Mouse (Mus musculus): ENCODE data around the gene Ddah2. TPM values are rescaled to one million over a fixed set of nuclear protein-coding genes. Genes with fewer than 3 reads are reported as not detected.
"Not testable (repeated sequence)": the region's sequence is repeated elsewhere in the genome, so short reads cannot be mapped to it uniquely, and the experiment has no call there.

The Ddah2 gene
- polyA plus RNA-seq, 1 experiment from 2014 or later, result 484 TPM

DNA sequence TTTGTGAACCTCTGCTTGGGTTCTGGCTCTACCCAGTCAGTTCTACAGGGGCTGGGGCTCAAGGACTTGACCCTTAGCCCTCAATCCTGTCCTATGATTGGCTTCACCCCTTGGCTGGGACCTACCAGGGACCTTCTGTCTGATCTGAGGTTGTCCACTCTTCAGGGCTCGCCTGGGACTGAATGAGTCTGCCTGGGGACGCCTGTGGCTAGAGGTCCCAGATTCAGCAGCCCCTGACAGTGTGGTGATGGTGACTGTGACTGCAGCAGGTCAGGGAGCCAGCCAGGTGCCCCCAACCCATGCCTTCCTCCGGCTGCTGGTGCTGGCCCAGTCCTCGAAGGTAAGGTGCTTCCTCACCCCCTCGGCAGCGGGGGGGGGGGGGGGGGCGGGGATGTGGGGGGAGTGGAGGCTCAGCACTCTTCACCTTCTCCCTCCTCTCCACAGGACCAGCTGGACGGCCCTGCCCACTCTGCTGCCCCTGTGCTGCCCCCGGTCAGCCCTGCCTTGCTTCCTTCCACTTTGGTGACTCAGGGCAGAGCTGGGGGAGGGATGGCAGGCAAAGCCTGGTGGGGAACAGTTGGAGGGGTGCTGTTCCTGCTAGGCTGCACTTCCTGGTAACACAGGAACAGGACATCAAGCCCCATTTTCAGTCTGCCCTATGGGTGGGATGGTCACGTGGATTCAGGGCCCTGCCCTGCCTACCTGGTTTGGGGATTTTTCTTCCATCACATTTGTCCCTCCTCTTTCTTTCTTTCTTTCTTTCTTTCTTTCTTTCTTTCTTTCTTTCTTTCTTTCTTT lies 33.9 kb upstream of the Ddah2 start:
- Histone ChIP-seq H3K27me3 (replicated peaks; ENCODE audit: control insufficient read depth, insufficient read depth, low read length) (no peaks in the 10 kb centered on the region), H3K9me3 (ENCODE audit: control insufficient read depth, low read length) (no peaks in the 10 kb centered on the region), H3K9ac (replicated peaks; ENCODE audit: low read depth, low read length) (no peak overlapping the region), H3K36me3 (ENCODE audit: control insufficient read depth, insufficient read depth) (no peaks in the 10 kb centered on the region), H3K4me2 (ENCODE audit: low read length) (no peak overlapping the region), H3K4me1 (replicated peaks; ENCODE audit: control insufficient read depth, insufficient read depth, low read length) (peaks cover 25% of the 10 kb centered on the region), H3K4me3 (replicated peaks; ENCODE audit: low read length) (no peak overlapping the region), H3K27ac (ENCODE audit: low read length) (no peak overlapping the region)
- 79% methylated on average over 5 of the region's 10 CpGs for WGBS
- no peak for ATAC-seq

DNA sequence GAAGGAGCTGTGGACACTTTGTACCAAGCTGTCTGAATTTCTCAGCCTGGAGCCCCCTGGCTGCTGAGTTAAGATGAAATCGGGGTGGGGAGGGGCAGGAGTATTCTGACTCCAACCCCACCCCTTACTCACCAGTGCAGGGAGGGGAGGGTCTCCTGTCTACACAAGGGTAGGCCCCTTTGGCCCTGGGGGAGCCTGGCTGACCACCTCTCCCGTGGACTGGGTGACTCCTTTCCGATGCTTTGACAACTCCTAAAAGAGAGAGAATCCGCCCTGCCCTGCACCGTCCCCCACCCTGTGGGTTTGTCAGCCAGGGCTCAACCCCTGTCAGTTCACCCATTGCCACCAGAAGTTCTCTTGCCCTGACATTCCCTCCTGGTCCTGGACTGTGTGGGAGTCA lies 32.6 kb upstream of the Ddah2 start:
- Histone ChIP-seq H3K27me3 (replicated peaks; ENCODE audit: control insufficient read depth, insufficient read depth, low read length) (no peaks in the 10 kb centered on the region), H3K4me3 (replicated peaks; ENCODE audit: low read length) (no peak overlapping the region), H3K9ac (replicated peaks; ENCODE audit: low read depth, low read length) (no peak overlapping the region), H3K4me1 (replicated peaks; ENCODE audit: control insufficient read depth, insufficient read depth, low read length) (peaks cover 25% of the 10 kb centered on the region), H3K27ac (ENCODE audit: low read length) (no peak overlapping the region), H3K4me2 (ENCODE audit: low read length) (no peak overlapping the region), H3K9me3 (ENCODE audit: control insufficient read depth, low read length) (no peaks in the 10 kb centered on the region), H3K36me3 (ENCODE audit: control insufficient read depth, insufficient read depth) (no peaks in the 10 kb centered on the region)
- WGBS, result 84% methylated on average over 5 of the region's 5 CpGs
- ATAC-seq, result no peak

DNA sequence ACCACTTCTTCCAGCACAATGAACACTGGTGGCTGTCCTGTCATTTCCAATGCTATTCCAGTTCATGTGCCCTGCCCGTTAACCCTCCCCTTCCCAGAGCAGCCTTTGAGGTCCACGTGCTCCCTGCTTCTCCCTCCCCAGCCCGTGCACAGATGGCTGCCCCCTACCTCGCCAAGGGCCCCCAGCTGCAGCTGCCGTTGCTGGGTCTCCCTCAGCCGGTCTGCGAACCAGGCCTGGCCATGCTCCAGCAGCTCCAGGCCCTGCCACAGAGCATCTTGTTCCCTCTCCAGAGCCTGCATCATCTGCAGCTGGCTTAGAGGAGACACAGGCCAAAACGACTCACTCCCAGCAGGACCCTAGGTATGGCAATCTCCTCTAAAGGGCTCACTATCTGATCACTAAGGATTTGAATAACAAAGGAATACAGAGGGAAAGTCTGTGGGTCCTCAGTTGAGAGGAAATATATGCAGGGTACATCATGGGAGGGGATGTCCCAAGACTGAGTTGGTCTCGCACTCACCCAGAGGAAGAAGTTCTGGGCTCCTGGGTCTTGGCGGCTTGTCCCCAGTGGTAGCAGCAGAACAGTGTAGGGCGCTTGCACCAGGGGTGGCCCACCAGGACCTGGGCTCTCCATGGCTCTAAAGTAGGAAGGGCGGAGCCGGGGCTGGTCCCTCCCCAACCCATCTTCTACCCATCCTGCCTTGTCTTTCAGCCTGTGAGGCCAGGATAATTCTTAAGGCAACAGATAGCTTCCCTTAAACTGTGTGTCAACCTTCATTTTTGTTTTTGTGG lies 31.4 kb upstream of the Ddah2 start, which contains the start of gene Sapcd1:
Gene Sapcd1 (minus strand): TSS at position 740 of the 792 bp plus-strand sequence.
- peak; percentile 84 for ATAC-seq
- H3K36me3 ChIP-seq (ENCODE audit: control insufficient read depth, insufficient read depth), result no peaks in the 10 kb centered on the region
- H3K9me3 ChIP-seq (ENCODE audit: control insufficient read depth, low read length), result no peaks in the 10 kb centered on the region
- 22% methylated on average over 13 of the region's 13 CpGs for WGBS
- peak within 1 kb of the TSS; percentile 48 for H3K9ac ChIP-seq (replicated peaks; ENCODE audit: low read depth, low read length)
- peaks cover 19% of the 10 kb centered on the region for H3K4me1 ChIP-seq (replicated peaks; ENCODE audit: control insufficient read depth, insufficient read depth, low read length)
- H3K4me2 ChIP-seq (ENCODE audit: low read length), result peak within 1 kb of the TSS; percentile 15
- H3K27ac ChIP-seq (ENCODE audit: low read length), result peak within 1 kb of the TSS; percentile 73
- H3K4me3 ChIP-seq (replicated peaks; ENCODE audit: low read length), result no peak within 1 kb of the TSS
- no peaks in the 10 kb centered on the region for H3K27me3 ChIP-seq (replicated peaks; ENCODE audit: control insufficient read depth, insufficient read depth, low read length)

DNA sequence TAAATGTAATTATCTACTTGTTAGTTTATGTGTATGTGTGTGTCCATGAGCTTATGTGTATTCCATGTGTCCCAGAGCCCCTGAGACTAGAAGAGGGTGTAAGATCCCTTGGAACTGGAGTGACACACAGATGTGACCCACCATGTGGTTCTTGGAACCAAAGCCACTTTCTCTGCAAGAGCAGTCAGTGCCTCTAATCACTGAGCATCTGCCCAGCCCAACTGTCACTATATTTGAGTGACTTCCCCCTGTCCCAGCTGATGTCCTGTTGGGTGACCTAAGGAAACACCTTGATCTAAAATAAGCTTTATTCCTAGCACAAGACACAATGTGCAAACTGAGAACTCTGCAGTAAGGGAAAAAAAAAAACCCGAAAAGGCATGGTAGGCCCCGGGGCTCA lies 30.5 kb upstream of the Ddah2 start:
- H3K4me2 ChIP-seq (ENCODE audit: low read length), result no peak overlapping the region
- H3K9ac ChIP-seq (replicated peaks; ENCODE audit: low read depth, low read length), result no peak overlapping the region
- no peak overlapping the region for H3K4me3 ChIP-seq (replicated peaks; ENCODE audit: low read length)
- no peak for ATAC-seq
- peaks cover 19% of the 10 kb centered on the region for H3K4me1 ChIP-seq (replicated peaks; ENCODE audit: control insufficient read depth, insufficient read depth, low read length)
- no peaks in the 10 kb centered on the region for H3K9me3 ChIP-seq (ENCODE audit: control insufficient read depth, low read length)
- H3K27ac ChIP-seq (ENCODE audit: low read length), result no peak overlapping the region
- H3K36me3 ChIP-seq (ENCODE audit: control insufficient read depth, insufficient read depth), result no peaks in the 10 kb centered on the region
- WGBS, result 86% methylated on average over 2 of the region's 2 CpGs
- no peaks in the 10 kb centered on the region for H3K27me3 ChIP-seq (replicated peaks; ENCODE audit: control insufficient read depth, insufficient read depth, low read length)

DNA sequence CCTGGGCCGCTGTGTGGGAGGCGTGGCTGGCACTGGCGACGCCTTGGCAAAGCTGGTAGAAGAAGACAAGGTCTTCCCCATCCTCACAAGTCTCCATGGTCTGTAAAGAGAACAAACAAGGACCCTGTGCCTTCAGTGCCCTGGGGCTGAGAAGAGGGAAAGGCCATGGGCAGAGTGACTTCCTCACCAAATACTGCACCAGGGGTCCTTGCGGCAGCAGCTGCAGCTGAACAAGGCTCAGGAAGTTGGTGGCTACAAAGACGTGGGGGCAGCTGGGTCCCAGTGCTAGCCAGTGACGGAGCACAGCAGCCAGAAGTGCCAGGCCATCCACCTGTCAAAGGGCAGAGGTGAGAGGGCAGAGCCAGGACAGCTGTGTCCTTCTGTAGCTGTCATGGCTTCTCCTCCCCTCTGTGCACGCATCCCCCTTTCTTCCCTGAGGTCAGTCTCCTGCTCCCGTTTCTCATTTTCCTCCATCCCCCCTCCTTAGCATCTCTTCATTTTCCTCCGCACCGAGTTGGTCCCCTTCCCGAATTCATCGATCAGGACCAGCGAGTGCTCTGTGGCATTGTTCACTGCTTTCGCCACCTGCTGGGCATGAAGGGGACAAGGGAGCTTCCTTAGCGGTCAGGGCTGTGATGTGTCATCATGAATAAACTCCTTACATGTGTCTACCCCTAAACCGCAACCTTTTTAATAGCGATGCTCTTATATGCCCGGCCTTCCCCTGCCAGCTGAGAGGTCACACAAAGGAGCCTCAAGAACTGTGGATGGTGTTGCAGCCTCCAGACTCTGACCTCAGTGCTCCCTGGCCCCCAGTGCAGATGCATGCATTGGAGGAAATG lies 28.9 kb upstream of the Ddah2 start:
- 35% methylated on average over 19 of the region's 19 CpGs for WGBS
- Histone ChIP-seq H3K4me2 (ENCODE audit: low read length) (no peak overlapping the region), H3K4me3 (replicated peaks; ENCODE audit: low read length) (no peak overlapping the region), H3K27ac (ENCODE audit: low read length) (no peak overlapping the region), H3K9ac (replicated peaks; ENCODE audit: low read depth, low read length) (no peak overlapping the region), H3K9me3 (ENCODE audit: control insufficient read depth, low read length) (no peaks in the 10 kb centered on the region), H3K4me1 (replicated peaks; ENCODE audit: control insufficient read depth, insufficient read depth, low read length) (peaks cover 19% of the 10 kb centered on the region), H3K27me3 (replicated peaks; ENCODE audit: control insufficient read depth, insufficient read depth, low read length) (no peaks in the 10 kb centered on the region), H3K36me3 (ENCODE audit: control insufficient read depth, insufficient read depth) (no peaks in the 10 kb centered on the region)
- ATAC-seq, result no peak

DNA sequence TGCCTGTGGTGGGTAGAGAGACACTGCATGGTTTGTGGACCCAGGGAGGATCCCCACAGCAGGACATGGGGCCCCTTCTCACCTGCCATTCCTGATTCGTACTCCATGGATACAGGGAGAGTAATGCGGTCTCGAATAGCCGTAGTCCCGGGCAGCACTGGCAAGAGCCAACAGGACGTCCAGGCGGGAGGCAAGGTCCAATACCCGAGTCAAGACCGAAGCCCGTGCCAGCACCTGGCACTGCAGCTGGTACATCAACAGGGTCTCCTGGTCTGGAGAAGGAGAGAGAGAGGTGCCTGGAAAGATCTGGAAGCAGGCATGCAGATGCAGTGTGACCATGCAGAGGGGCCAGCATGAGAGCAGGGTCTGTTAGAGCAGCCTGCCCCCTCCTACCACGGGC lies 27.6 kb upstream of the Ddah2 start:
- Histone ChIP-seq H3K4me1 (replicated peaks; ENCODE audit: control insufficient read depth, insufficient read depth, low read length) (peaks cover 16% of the 10 kb centered on the region), H3K27ac (ENCODE audit: low read length) (no peak overlapping the region), H3K9me3 (ENCODE audit: control insufficient read depth, low read length) (no peaks in the 10 kb centered on the region), H3K4me3 (replicated peaks; ENCODE audit: low read length) (no peak overlapping the region), H3K27me3 (replicated peaks; ENCODE audit: control insufficient read depth, insufficient read depth, low read length) (no peaks in the 10 kb centered on the region), H3K4me2 (ENCODE audit: low read length) (no peak overlapping the region), H3K36me3 (ENCODE audit: control insufficient read depth, insufficient read depth) (no peaks in the 10 kb centered on the region), H3K9ac (replicated peaks; ENCODE audit: low read depth, low read length) (no peak overlapping the region)
- 89% methylated on average over 11 of the region's 11 CpGs for WGBS
- no peak for ATAC-seq

DNA sequence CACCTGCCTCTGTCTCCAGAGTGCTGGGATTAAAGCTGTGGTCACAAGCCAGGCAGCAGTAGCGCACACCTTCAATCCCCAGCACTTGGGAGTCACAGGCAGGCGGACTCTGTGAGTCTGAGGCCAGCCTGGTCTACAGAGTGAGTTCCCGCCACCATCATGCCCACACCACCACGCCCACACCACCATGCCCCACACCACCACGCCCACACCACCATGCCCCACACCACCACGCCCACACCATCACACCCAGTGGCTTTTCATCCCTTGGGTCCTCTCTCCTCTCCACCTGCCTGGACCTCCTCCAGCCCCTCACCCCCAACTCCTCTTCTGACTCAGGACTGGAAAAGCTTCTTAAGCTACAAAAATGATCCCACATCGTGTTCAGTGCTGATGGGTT lies 27.0 kb upstream of the Ddah2 start:
- no peak overlapping the region for H3K9ac ChIP-seq (replicated peaks; ENCODE audit: low read depth, low read length)
- 89% methylated on average over 7 of the region's 7 CpGs for WGBS
- peaks cover 12% of the 10 kb centered on the region for H3K4me1 ChIP-seq (replicated peaks; ENCODE audit: control insufficient read depth, insufficient read depth, low read length)
- H3K9me3 ChIP-seq (ENCODE audit: control insufficient read depth, low read length), result no peaks in the 10 kb centered on the region
- no peak overlapping the region for H3K4me3 ChIP-seq (replicated peaks; ENCODE audit: low read length)
- H3K36me3 ChIP-seq (ENCODE audit: control insufficient read depth, insufficient read depth), result no peaks in the 10 kb centered on the region
- ATAC-seq, result no peak
- H3K27me3 ChIP-seq (replicated peaks; ENCODE audit: control insufficient read depth, insufficient read depth, low read length), result no peaks in the 10 kb centered on the region
- H3K4me2 ChIP-seq (ENCODE audit: low read length), result no peak overlapping the region
- H3K27ac ChIP-seq (ENCODE audit: low read length), result no peak overlapping the region

DNA sequence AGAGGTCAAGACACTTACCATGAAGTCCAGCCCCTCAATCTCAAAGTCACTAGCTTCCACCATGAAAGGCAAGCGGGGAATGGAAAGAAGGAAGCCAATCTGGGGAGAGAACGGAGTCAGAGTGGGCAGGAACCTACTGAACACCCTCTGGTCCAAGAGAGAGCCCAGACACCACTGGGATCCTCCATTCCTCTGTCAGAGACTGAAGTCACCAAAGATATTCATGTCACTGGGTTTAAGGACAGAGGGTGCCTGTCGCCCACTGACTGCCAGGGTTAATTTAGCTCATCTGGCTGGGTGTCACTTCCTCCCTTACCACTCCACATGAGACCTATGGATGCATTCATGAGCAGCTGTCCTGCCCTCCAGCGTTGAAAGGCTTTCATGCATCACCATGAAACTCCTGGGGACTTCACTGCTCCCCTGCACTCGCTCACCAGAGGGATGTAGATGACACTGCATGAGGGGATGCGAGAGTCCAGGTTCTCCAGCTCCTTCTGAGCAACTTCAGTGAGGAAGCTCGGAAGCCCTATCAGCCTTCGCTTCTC lies 26.4 kb upstream of the Ddah2 start:
- no peaks in the 10 kb centered on the region for H3K36me3 ChIP-seq (ENCODE audit: control insufficient read depth, insufficient read depth)
- WGBS, result 77% methylated on average over 8 of the region's 8 CpGs
- H3K4me2 ChIP-seq (ENCODE audit: low read length), result no peak overlapping the region
- H3K4me3 ChIP-seq (replicated peaks; ENCODE audit: low read length), result no peak overlapping the region
- no peak for ATAC-seq
- H3K9ac ChIP-seq (replicated peaks; ENCODE audit: low read depth, low read length), result no peak overlapping the region
- no peak overlapping the region for H3K27ac ChIP-seq (ENCODE audit: low read length)
- no peaks in the 10 kb centered on the region for H3K27me3 ChIP-seq (replicated peaks; ENCODE audit: control insufficient read depth, insufficient read depth, low read length)
- peaks cover 6% of the 10 kb centered on the region for H3K4me1 ChIP-seq (replicated peaks; ENCODE audit: control insufficient read depth, insufficient read depth, low read length)
- H3K9me3 ChIP-seq (ENCODE audit: control insufficient read depth, low read length), result no peaks in the 10 kb centered on the region

DNA sequence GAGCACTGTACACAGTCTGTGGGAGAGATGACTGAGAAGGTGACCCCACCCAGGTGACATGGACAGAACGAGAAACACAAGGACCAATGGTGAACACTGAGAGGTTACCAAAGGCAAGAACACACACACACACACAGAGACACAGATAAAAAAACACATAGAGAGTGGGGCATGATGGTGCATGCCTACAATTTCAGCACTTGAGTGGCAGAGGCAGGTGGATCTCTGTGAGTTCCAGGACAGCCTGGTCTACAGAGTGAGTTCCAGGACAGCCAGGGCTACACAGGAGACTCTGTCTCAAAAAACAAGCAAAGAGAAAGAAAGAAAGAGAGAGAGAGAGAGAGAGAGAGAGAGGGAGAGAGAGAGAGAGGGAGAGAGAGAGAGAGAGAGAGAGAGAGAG lies 25.1 kb upstream of the Ddah2 start:
- H3K9me3 ChIP-seq (ENCODE audit: control insufficient read depth, low read length); H3K36me3 ChIP-seq (ENCODE audit: control insufficient read depth, insufficient read depth); H3K4me3 ChIP-seq (replicated peaks; ENCODE audit: low read length); H3K4me2 ChIP-seq (ENCODE audit: low read length); H3K27ac ChIP-seq (ENCODE audit: low read length); H3K9ac ChIP-seq (replicated peaks; ENCODE audit: low read depth, low read length); H3K27me3 ChIP-seq (replicated peaks; ENCODE audit: control insufficient read depth, insufficient read depth, low read length); ATAC-seq; H3K4me1 ChIP-seq (replicated peaks; ENCODE audit: control insufficient read depth, insufficient read depth, low read length): not testable (repeated sequence)
- WGBS, result 63% methylated on average over 1 of the region's 1 CpGs
